Mouse (Mus musculus) layer of hippocampus, postnatal 36 days (tissue): ENCODE measurements at regions not wholly inside any gene's neighbourhood (a gene's known extent, or its start where the extent isn't known, plus 50 kb on each side); places are given as distances from the start of the nearest gene placed in this dataset.

Source experiments
- DNase-seq, 2 experiments: peaks; one replicate each; pipeline ENCODE4 v3.0.0; 2022

GRCm38 (mm10) chr17:84129204-84129603, 58.5 kb downstream of the Zfp36l2 start:
- no peak for DNase-seq

- no peak for DNase-seq
Measured at GRCm38 (mm10) chr17:84128262-84128661, 59.5 kb downstream of the Zfp36l2 start.

- no peak for DNase-seq
Measured at GRCm38 (mm10) chr17:84126168-84126567, 61.6 kb downstream of the Zfp36l2 start.

- no peak for DNase-seq
Measured at GRCm38 (mm10) chr17:84123161-84123560, 64.6 kb downstream of the Zfp36l2 start.

- DNase-seq, result no peak
Measured at GRCm38 (mm10) chr17:84122486-84123131, 65.1 kb downstream of the Zfp36l2 start.

GRCm38 (mm10) chr17:84121291-84121690, 66.5 kb downstream of the Zfp36l2 start:
- no peak for DNase-seq

- DNase-seq, result no peak
Measured at GRCm38 (mm10) chr17:84119221-84120017, 68.3 kb downstream of the Zfp36l2 start.

GRCm38 (mm10) chr17:84118781-84119180, 69.0 kb downstream of the Zfp36l2 start:
- DNase-seq, result no peak

GRCm38 (mm10) chr17:84118271-84118670, 69.5 kb downstream of the Zfp36l2 start:
- DNase-seq, result no peak

GRCm38 (mm10) chr17:84117756-84118155, 70.0 kb downstream of the Zfp36l2 start:
- DNase-seq, result no peak

- DNase-seq, result no peak
Measured at GRCm38 (mm10) chr17:84116340-84117279, 71.1 kb downstream of the Zfp36l2 start.

- DNase-seq, result no peak
Measured at GRCm38 (mm10) chr17:84115957-84116339, 71.8 kb downstream of the Zfp36l2 start.

GRCm38 (mm10) chr17:84115133-84115532, 72.6 kb downstream of the Zfp36l2 start:
- DNase-seq, result no peak

GRCm38 (mm10) chr17:84114279-84114994, 73.3 kb downstream of the Zfp36l2 start:
- no peak for DNase-seq

- peak; percentile 69 to 74 for DNase-seq
Measured at GRCm38 (mm10) chr17:84113608-84114278, 74.0 kb downstream of the Zfp36l2 start.

- no peak for DNase-seq
Measured at GRCm38 (mm10) chr17:84112411-84113031, 75.2 kb downstream of the Zfp36l2 start.

GRCm38 (mm10) chr17:84111787-84112370, 75.9 kb downstream of the Zfp36l2 start:
- no peak for DNase-seq

GRCm38 (mm10) chr17:84110945-84111344, 76.8 kb downstream of the Zfp36l2 start:
- DNase-seq, result no peak

- DNase-seq, result no peak
Measured at GRCm38 (mm10) chr17:84110000-84110695, 77.6 kb downstream of the Zfp36l2 start.
